Mouse (Mus musculus): ENCODE measurements around the gene Lmod3. TPM values are rescaled to one million over a fixed set of nuclear protein-coding genes. Genes with fewer than 3 reads are reported as not detected.

Lmod3 gene
- total RNA-seq, 2 experiments from 2014 or later = not detected

DNA sequence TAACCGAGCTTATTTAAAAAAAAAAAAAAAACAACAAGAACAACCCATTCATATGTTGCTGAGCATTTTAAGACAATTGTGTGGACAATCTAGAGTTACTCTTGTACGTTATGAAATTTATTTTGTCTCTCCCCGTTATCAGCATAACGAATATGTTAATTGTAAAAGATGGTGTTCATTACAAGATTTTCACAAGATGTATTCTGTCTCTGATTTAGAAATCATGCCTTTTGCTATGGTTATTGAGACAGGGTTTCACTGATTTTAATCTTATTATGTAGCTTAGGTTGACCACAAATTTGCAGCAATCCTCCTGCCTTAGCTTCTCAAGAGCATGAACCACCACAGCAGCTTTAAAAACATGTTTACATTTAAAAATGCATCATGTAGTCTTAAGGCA lies 37.3 kb upstream of the Lmod3 start:
- TF ChIP-seq CTCF (conservative IDR thresholded peaks at IDR 0.05) = no peak
- DNase-seq (ENCODE audit: low spot score in 2 of 2) = no peak
- Histone ChIP-seq H3K4me3 (no peak overlapping the region), H3K27ac (peak overlapping the region; percentile 76; the same call in 1 of the 2 replicates)

DNA sequence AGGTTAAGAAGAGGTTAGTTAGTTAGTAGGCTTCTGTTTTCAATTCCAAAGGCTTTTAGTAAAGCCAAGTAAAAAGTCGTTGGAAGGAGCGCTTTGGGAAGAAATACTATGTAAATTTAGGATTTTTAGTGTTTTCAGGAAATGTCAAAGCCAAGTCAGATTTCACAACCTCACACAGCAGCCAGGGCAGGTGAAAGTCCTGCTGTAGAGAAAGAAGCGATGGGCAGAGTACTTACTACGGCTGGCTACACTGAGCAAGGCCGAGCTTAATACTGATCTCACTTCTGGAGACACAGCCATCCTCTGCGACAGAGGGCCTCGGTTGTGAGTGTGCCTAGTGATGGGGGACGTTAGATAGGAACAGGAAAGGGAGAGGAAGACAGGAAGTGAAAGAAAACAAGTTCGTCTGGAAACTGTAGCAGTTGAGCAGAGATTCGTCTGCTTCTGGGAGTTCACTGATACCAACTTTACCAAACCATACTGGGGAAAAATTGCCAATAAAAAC lies 36.8 kb upstream of the Lmod3 start:
- no peak for DNase-seq (ENCODE audit: low spot score in 2 of 2)
- TF ChIP-seq CTCF (conservative IDR thresholded peaks at IDR 0.05) = no peak
- H3K4me3 ChIP-seq = no peak overlapping the region
- no peak overlapping the region for H3K27ac ChIP-seq

DNA sequence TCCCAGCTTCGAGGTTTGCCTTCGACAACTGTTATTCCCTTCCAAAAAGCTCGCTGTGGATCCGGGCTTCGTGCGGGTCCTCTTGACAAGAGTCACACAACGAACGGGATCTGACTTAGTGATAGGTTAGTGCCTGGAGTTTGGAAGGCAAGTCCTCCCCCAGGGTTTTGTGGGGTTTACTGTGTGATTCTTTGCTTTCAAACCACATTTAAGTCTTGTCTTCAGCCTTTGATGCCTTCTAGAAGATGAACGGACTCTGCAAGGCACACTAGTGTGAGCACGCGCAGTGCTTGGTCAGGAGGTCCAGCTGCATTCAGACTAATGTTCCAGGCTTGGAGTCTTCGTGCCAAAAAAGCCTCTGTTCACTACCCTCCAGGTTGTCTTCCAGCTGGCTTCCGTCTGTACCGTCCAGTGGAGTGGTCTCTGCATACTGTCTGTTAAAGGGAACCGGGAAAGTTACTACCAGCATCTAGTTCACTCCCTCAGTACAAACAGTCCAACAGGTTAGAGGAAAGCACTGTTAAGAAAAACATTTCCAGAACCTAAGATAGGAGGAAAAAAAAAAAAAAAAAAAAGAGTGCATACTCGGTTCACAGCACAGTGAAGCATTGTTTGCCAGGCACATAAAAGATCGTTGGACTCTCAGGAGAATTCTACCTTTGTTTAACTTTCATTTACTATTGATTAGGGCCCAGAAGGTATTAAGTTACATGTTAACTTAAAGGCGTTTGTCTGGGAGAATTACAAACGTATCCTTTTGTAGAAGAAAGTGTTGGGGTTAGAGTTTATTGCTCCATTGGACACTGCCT lies 35.7 kb upstream of the Lmod3 start:
- H3K4me3 ChIP-seq = no peak overlapping the region
- no peak for TF ChIP-seq CTCF (conservative IDR thresholded peaks at IDR 0.05)
- DNase-seq (ENCODE audit: low spot score in 2 of 2) = no peak

DNA sequence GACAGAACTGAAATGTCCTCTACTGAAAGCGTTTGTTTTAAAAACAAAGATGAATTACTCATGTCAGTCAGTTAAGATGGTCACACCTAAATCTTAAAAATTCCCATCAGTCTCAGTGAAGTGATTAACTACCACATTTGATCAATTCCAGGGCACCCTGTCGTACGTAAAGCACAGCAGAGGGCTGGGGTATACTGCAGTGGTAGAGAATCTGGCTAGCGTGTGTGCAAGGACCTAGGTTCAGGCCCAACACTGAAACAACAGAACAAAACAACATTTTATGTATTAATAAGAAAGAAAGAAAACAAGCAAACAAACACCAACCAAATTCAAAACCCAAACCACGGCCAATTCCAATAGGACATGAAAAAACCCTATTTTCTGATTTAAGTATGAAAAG lies 33.8 kb upstream of the Lmod3 start:
- no peak for DNase-seq (ENCODE audit: low spot score in 2 of 2)
- Histone ChIP-seq H3K27ac (no peak overlapping the region), H3K4me3 (no peak overlapping the region)
- TF ChIP-seq CTCF (conservative IDR thresholded peaks at IDR 0.05) = no peak

More for the DNA sequence above, 35.7 kb upstream of the Lmod3 start:
- no peak overlapping the region for H3K27ac ChIP-seq

DNA sequence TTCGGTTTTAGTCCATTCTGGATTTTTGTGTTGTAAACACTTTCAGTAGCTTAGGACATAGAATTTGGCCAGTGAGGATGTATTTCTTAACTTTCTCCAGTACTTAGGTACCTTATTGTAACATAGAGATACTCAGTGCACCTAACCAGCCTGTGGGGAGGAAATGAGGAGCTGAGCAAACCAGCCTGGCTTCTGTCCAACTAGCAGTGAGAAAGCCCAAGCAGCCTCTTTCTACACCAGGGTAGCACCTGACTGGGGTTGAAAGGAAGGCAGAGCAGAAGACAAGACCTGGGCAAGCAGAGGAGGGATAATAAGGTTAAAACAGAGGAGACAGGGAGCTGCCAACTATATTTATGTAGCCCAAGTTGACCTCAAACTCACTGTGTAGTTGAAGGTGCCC lies 31.1 kb upstream of the Lmod3 start:
- TF ChIP-seq CTCF (conservative IDR thresholded peaks at IDR 0.05) = no peak
- DNase-seq (ENCODE audit: low spot score in 2 of 2) = no peak
- no peak overlapping the region for H3K4me3 ChIP-seq
- no peak overlapping the region for H3K27ac ChIP-seq

DNA sequence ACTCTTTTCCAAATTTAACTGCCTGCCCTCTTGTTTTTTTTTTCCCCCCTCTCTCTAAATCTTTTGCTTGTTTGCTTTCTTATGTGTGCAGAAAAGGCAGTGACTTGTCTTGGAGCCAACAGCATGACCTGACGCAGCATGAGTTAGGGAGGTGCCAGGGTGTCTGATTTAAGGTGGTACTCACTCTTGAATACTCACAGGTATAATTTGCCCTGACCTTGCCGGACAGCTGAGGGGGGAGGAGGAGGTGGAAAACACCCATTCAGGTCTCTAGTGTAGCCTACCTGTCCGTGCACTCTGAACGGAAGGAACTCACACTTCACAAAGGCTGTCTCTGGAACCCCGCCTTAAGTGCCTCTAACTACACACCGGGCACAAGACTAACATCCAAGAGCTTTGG lies 26.3 kb upstream of the Lmod3 start:
- DNase-seq (ENCODE audit: low spot score in 2 of 2) = no peak
- no peak for TF ChIP-seq CTCF (conservative IDR thresholded peaks at IDR 0.05)
- no peak overlapping the region for H3K4me3 ChIP-seq
- no peak overlapping the region for H3K27ac ChIP-seq

DNA sequence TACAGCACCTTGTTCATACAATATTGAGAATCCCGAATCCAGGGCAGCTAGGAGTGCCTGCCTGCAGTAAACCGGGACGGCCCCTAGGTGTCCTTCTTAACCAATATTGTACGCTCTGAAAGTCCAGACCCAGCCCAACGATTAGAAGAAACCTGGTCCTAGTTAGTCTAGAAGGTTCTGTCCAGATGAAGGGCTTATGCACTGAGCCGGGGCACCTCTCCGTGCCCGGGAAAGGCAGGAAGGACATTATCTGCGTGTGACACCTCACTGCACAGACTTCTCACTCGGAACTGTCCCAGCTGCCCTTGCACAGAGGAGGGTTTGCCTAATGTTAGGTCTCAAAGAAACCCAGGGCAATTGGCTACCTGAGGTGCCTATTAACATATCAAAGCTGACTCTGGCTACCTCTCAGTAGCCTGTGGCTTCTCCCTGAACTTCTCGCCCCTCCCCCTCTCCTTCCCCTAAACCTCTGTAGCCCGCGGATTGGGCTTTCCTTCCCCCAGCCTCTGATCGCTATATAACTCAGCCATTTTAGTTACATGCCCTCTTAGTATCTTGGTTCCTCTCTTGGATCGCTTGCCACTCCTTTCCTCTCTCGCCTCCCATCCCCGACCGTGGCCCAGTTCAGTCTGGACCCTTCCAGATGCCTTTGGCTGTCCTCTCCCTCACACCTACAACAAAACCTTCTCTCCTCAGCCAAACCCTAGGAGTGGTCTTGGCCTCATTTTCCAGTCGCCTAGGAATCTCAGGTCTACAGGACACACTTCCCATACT lies 25.6 kb upstream of the Lmod3 start:
- H3K4me3 ChIP-seq = peak overlapping the region; percentile 27
- H3K27ac ChIP-seq = peak overlapping the region; percentile 82
- DNase-seq (ENCODE audit: low spot score in 2 of 2) = peak; percentile 73 to 84
- TF ChIP-seq CTCF (conservative IDR thresholded peaks at IDR 0.05) = peak; percentile 97; the same call in 1 of the 2 replicates

DNA sequence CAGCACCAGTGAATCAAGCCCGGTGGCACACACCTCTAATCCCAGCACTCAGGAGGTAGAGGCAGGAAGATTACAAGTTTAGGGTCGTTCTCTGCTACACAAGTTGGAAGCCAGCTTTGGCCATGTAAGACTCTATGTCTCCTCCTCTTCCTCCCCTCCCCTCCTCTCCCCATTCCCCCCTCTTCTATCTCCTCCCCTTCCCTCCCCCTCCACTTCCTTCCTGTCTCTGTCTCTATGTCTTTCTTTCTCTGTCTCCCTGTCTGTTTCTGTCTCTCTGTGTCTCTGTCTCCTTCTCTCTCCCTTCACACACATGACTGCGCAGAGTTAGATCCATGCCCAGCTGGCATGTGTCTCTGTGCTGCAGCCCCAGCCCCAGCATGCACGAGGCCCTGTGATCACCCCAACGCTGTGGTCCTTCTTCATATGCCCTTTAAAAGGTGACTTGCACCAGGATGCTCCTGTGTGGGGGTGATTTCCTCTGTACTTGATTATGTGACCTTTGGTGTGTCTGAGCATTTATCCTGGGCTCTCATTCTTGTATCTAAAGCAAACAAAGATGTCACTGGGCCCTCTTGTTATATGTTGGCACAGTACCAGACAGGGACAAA lies 24.4 kb upstream of the Lmod3 start:
- Histone ChIP-seq H3K4me3 (no peak overlapping the region), H3K27ac (no peak overlapping the region)
- DNase-seq (ENCODE audit: low spot score in 2 of 2) = no peak
- TF ChIP-seq CTCF (conservative IDR thresholded peaks at IDR 0.05) = no peak

DNA sequence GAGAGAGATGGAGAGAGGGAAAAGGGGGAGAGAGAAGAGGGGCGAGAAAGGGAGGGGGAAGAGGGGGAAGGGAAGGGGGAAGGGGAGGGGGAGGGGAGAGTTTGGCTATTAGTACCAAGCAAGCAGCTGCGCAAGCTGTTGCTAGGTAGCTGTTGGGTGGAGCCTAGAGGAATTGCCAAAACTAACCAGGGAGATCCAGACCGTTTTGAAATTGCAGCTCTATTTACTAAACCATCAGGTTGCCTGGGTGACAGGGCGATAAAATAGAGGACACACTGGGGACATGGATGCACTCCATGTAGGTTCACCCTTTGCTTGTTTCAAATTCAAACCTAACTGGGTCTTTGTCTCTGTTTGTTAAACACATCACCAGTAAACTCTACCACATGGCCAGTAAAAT lies 23.8 kb upstream of the Lmod3 start:
- no peak for DNase-seq (ENCODE audit: low spot score in 2 of 2)
- TF ChIP-seq CTCF (conservative IDR thresholded peaks at IDR 0.05) = no peak
- Histone ChIP-seq H3K27ac (no peak overlapping the region), H3K4me3 (no peak overlapping the region)

DNA sequence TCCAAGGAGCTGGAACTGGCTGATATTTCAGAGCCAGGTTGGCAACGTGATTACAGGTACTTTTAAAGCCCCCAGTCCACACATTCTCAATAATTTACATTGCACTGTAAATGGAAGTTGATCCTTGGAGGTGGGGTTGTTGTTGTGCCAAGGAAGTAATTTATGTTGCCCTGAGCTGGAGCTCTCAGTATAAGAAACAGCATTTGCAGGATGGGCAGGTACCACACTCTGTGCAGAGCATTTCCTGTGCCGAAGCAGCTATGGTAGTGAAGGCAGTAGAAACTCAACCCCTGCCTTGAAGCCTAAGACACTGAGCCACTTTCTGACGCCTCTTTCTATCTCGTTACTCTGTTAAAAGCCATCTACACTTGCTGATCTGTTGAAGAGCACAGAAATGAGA lies 23.2 kb upstream of the Lmod3 start:
- no peak for DNase-seq (ENCODE audit: low spot score in 2 of 2)
- no peak for TF ChIP-seq CTCF (conservative IDR thresholded peaks at IDR 0.05)
- Histone ChIP-seq H3K27ac (no peak overlapping the region), H3K4me3 (peak overlapping the region; percentile 8; the same call in 1 of the 2 replicates)

DNA sequence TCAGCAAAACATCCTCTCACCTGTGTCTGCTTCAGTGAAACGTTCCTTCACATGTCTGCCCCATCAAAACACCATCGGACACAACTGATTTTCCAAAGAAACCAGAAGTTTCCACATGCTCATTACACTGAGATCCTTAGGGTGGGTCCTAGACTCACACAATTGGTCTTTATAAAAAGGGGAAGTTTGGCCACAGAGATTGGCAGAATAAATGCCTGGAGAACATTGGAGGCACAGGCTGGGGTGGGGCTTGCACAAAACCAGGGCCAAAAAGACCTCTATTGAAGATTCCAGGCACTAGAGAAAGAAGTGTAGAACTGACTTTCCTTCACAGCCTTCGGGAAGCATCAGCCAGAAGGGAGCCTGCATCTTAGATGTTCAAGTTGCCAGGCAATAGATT lies 21.2 kb upstream of the Lmod3 start:
- no peak overlapping the region for H3K27ac ChIP-seq
- no peak overlapping the region for H3K4me3 ChIP-seq
- TF ChIP-seq CTCF (conservative IDR thresholded peaks at IDR 0.05) = no peak
- DNase-seq (ENCODE audit: low spot score in 2 of 2) = no peak

DNA sequence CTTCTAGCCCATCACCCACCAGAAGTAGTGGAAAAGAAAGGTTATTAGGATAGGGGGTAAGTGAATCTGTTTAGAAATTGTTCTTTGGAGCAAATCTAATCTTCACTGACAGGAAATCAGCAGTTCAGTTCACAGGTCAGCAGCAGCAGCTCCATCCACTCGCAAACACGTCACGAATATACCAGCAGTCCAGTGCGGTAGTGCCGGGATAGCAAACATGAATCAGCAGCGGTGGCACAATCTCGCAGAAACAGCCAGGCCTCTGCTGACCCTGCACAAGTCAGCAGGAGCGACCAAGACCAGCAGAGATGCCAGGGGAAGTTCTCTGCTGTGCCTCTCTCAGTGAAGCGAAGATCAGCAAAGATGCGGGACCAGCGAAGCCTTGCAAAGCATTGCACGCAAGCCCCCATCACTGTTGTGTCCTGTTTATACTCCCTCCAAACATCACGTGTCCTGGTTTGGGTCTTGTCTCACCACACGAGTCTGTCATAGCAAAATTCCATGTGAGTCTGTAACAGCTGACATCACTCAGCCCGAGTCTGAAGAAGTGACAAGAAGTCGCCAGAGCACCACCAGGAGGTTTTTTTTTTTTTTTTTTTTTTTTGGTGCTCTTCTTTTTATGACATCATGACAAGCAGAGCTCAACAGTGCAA lies 20.6 kb upstream of the Lmod3 start:
- no peak for DNase-seq (ENCODE audit: low spot score in 2 of 2)
- Histone ChIP-seq H3K27ac (no peak overlapping the region), H3K4me3 (no peak overlapping the region)
- no peak for TF ChIP-seq CTCF (conservative IDR thresholded peaks at IDR 0.05)

DNA sequence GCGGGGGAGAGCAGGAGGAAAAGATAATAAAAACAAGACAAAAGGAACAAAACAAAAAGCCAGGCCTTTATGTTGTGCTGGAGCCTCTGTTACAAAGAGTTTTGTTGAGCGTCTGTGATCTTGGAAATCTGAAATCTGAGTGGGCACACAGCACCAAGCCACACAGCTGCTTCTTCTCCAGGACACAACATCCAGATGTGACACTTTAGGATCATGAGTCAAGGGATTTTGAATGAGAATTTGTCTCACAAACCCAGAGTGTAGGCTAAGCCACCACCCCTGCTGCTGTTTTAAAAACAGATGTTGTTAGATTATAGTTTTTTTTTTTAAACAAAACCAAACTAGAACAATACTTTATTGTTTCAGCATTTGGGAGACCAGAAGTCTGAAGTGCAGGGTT lies 19.8 kb upstream of the Lmod3 start:
- H3K4me3 ChIP-seq = no peak overlapping the region
- H3K27ac ChIP-seq = no peak overlapping the region
- DNase-seq (ENCODE audit: low spot score in 2 of 2) = no peak
- TF ChIP-seq CTCF (conservative IDR thresholded peaks at IDR 0.05) = no peak
